8 mouse cellular contexts compared by ENCODE assay signal in genomic region chr11:114676896-114677530, GRCm38 (mm10). TPM values are rescaled to one million over a fixed set of nuclear protein-coding genes. Genes with fewer than 3 reads are reported as not detected.
DNase-seq lines count a peak whose midpoint lies in the region; ATAC-seq and TF ChIP-seq lines count a peak whose summit lies in the region.

No protein-coding gene starts in this region.

- peak overlapping the region; percentile 97 for H3K4me3 ChIP-seq in cerebellum, adult 2 months (replicated peaks; ENCODE audit: insufficient read depth, low read depth, low read length)
- H3K4me3 ChIP-seq in limb, embryonic 12.5 days (replicated peaks) = peak overlapping the region; percentile 61
- H3K4me3 ChIP-seq in stomach, postnatal 0 days (ENCODE audit: low read depth, low read length) = peak overlapping the region; percentile 61

- peak overlapping the region; percentile 73 for H3K27ac ChIP-seq in cerebellum, adult 2 months (ENCODE audit: insufficient read depth, low read length)
- peak overlapping the region; percentile 64; the same call in 1 of the 2 replicates for H3K27ac ChIP-seq in limb, embryonic 12.5 days
- H3K27ac ChIP-seq in stomach, postnatal 0 days (replicated peaks) = no peak overlapping the region

- no peaks in the 10 kb centered on the region for H3K9me3 ChIP-seq in limb, embryonic 12.5 days
- H3K9me3 ChIP-seq in stomach, postnatal 0 days (ENCODE audit: control insufficient read depth, low read length) = no peaks in the 10 kb centered on the region

- H3K36me3 ChIP-seq in limb, embryonic 12.5 days = peaks cover 24% of the 10 kb centered on the region
- H3K36me3 ChIP-seq in stomach, postnatal 0 days (ENCODE audit: control insufficient read depth, insufficient read depth, low read length) = peaks cover 14% of the 10 kb centered on the region; the same call in 1 of the 2 replicates

- no peak for TF ChIP-seq EP300 in stomach, postnatal 0 days (optimal IDR thresholded peaks at IDR 0.05)

- no peak overlapping the region for H3K9ac ChIP-seq in limb, embryonic 12.5 days (replicated peaks)
- peak overlapping the region; percentile 74 for H3K9ac ChIP-seq in stomach, postnatal 0 days (ENCODE audit: low read length)

- no peak for TF ChIP-seq POLR2A in cerebellum, adult 2 months (IDR thresholded peaks at IDR 0.05; ENCODE audit: borderline replicate concordance, insufficient read depth, low read length)

- WGBS in cerebellum, adult 2 months = 22% methylated on average over 9 of the region's 9 CpGs
- WGBS in limb, embryonic 12.5 days = 33% methylated on average over 9 of the region's 9 CpGs
- 48% methylated on average over 6 of the region's 9 CpGs for WGBS in stomach, postnatal 0 days

- H3K4me2 ChIP-seq in limb, embryonic 12.5 days = peak overlapping the region; percentile 91
- peak overlapping the region; percentile 96 for H3K4me2 ChIP-seq in stomach, postnatal 0 days (replicated peaks; ENCODE audit: low read depth)

- no peak for TF ChIP-seq CTCF in cerebellum, adult 2 months (IDR thresholded peaks at IDR 0.05; ENCODE audit: borderline replicate concordance, insufficient read depth, low read depth, low read length)
- TF ChIP-seq CTCF in stomach, postnatal 0 days (IDR thresholded peaks at IDR 0.05; ENCODE audit: low read depth) = no peak

- H3K27me3 ChIP-seq in cerebellum, adult 2 months (ENCODE audit: control insufficient read depth, insufficient read depth, low read length) = no peaks in the 10 kb centered on the region
- H3K27me3 ChIP-seq in limb, embryonic 12.5 days = peaks cover 6% of the 10 kb centered on the region; the same call in 1 of the 2 replicates
- H3K27me3 ChIP-seq in stomach, postnatal 0 days (ENCODE audit: control insufficient read depth, insufficient read depth, low read length) = no peaks in the 10 kb centered on the region

- DNase-seq in cerebellum, adult 2 months = peak in 1 of 2 experiments; percentile 43
- no peak for DNase-seq in cerebellum, adult 8-10 months
- peak; percentile 66 for DNase-seq in testis, postnatal 10 days (ENCODE audit: low spot score)
- DNase-seq in testis, postnatal 14 days (ENCODE audit: low spot score) = no peak
- no peak for DNase-seq in stomach, postnatal 0 days (ENCODE audit: low spot score)
- DNase-seq in left cerebral cortex, adult 18-20 months (ENCODE audit: low spot score in 2 of 2) = no peak

- peaks cover 36% of the 10 kb centered on the region for H3K4me1 ChIP-seq in cerebellum, adult 2 months (ENCODE audit: control insufficient read depth, insufficient read depth, low read length)
- peaks cover 25% of the 10 kb centered on the region for H3K4me1 ChIP-seq in limb, embryonic 12.5 days (replicated peaks)
- peaks cover 3% of the 10 kb centered on the region; the same call in 1 of the 2 replicates for H3K4me1 ChIP-seq in stomach, postnatal 0 days (replicated peaks; ENCODE audit: control insufficient read depth, insufficient read depth)

- no peak for ATAC-seq in limb, embryonic 12.5 days (ENCODE audit: insufficient number of reproducible peaks, insufficient read depth, low FRiP score, low TSS enrichment, low read depth)
- no peak for ATAC-seq in stomach, postnatal 0 days (ENCODE audit: low FRiP score, low TSS enrichment)
- ATAC-seq in erythroblast, adult 5-6 weeks (replicated peaks; ENCODE audit: low FRiP score, poor library complexity, severe bottlenecking) = no peak

RNA-seq across cellular contexts. Expression of gene Ttyh2, which starts 1.8 kb away (rescaled TPM):
- 81.2 and 92.5 TPM in 2 replicates for polyA plus RNA-seq in cerebellum, adult 2 months (2012; rRNA removed)
- polyA plus RNA-seq in limb, embryonic 12.5 days (2016; fragmentation: Nextera tagmentation; extraction: Ambion mirVana) = 9.9 and 10.0 TPM in 2 replicates
- polyA plus RNA-seq in stomach, postnatal 0 days (2015; fragmentation: Nextera tagmentation; extraction: Ambion mirVana) = 12.5 and 14.7 TPM in 2 replicates
- 10 to 100 TPM; 17.8 to 21.5 TPM for total RNA-seq in left cerebral cortex, adult 18-20 months (2021)
- total RNA-seq in erythroblast, adult 5-6 weeks (2015; ENCODE audit: low replicate concordance) = 0.58 and 0.63 TPM in 2 replicates
- 0.77 and 1.8 TPM in 2 replicates for total RNA-seq in erythroblast, adult 5-6 weeks (2017; ENCODE audit: low replicate concordance)

RNA-seq across cellular contexts. Expression of gene Rpl38, which starts 8.7 kb away (rescaled TPM):
- polyA plus RNA-seq in cerebellum, adult 2 months (2012; rRNA removed) = 1,362 and 1,509 TPM in 2 replicates
- 966 and 981 TPM in 2 replicates for polyA plus RNA-seq in limb, embryonic 12.5 days (2016; fragmentation: Nextera tagmentation; extraction: Ambion mirVana)
- polyA plus RNA-seq in stomach, postnatal 0 days (2015; fragmentation: Nextera tagmentation; extraction: Ambion mirVana) = 1,058 and 1,265 TPM in 2 replicates
- 1,000 to 10,000 TPM in 1 of 2 experiments, 100 to 1,000 TPM in 1; 952 to 1,003 TPM for total RNA-seq in left cerebral cortex, adult 18-20 months (2021)
- total RNA-seq in erythroblast, adult 5-6 weeks (2015; ENCODE audit: low replicate concordance) = 178 and 282 TPM in 2 replicates
- total RNA-seq in erythroblast, adult 5-6 weeks (2017; ENCODE audit: low replicate concordance) = 361 and 369 TPM in 2 replicates

RNA-seq across cellular contexts. Expression of gene Dnaic2, which starts 50.2 kb away (rescaled TPM):
- 3.9 and 5.0 TPM in 2 replicates for polyA plus RNA-seq in cerebellum, adult 2 months (2012; rRNA removed)
- 0.50 and 0.67 TPM in 2 replicates for polyA plus RNA-seq in limb, embryonic 12.5 days (2016; fragmentation: Nextera tagmentation; extraction: Ambion mirVana)
- 0.35 and 0.36 TPM in 2 replicates for polyA plus RNA-seq in stomach, postnatal 0 days (2015; fragmentation: Nextera tagmentation; extraction: Ambion mirVana)
- 1 to 10 TPM; 1.2 to 1.4 TPM for total RNA-seq in left cerebral cortex, adult 18-20 months (2021)
- total RNA-seq in erythroblast, adult 5-6 weeks (2015; ENCODE audit: low replicate concordance) = not detected in 2 replicates
- total RNA-seq in erythroblast, adult 5-6 weeks (2017; ENCODE audit: low replicate concordance) = not detected in 2 replicates
